Mouse (Mus musculus) hindbrain, embryonic 13.5 days (tissue): ENCODE measurements around the gene Eif3a. TPM values are rescaled to one million over a fixed set of nuclear protein-coding genes. Genes with fewer than 3 reads are reported as not detected.

Experiments
- ATAC-seq: fragments of 200-750 bp; cut with Nextera tagmentation; 2 replicates; pipeline ENCODE4 v1.8.0; 2017; ENCODE audit warnings: moderate TSS enrichment; ENCODE audit not compliant: low FRiP score
- H3K27ac ChIP-seq: fragments of 300-500 bp; sonication (generic); 2 replicates; pipeline ENCODE4 v1.5.1; 2015; ENCODE audit warnings: inconsistent platforms, mild to moderate bottlenecking, moderate library complexity
- H3K27me3 ChIP-seq: fragments of 300-500 bp; sonication (generic); 2 replicates; pipeline ENCODE4 v1.6.1; 2015; ENCODE audit warnings: mild to moderate bottlenecking, inconsistent platforms
- H3K36me3 ChIP-seq: fragments of 300-500 bp; sonication (generic); 2 replicates; pipeline ENCODE4 v1.6.1; 2015; ENCODE audit warnings: mild to moderate bottlenecking, inconsistent platforms
- H3K4me1 ChIP-seq: fragments of 300-500 bp; sonication (generic); replicated peaks from 2 replicates; pipeline ENCODE4 v1.6.1; 2015; ENCODE audit warnings: inconsistent platforms
- H3K4me2 ChIP-seq: fragments of 300-500 bp; sonication (generic); 2 replicates; pipeline ENCODE4 v1.6.1; 2015; ENCODE audit warnings: inconsistent platforms, mild to moderate bottlenecking, moderate library complexity
- H3K4me3 ChIP-seq: fragments of 300-500 bp; sonication (generic); 2 replicates; pipeline ENCODE4 v1.5.1; 2015; ENCODE audit warnings: mild to moderate bottlenecking, inconsistent platforms
- H3K9ac ChIP-seq: fragments of 300-500 bp; sonication (generic); 2 replicates; pipeline ENCODE4 v1.6.1; 2015; ENCODE audit warnings: mild to moderate bottlenecking, inconsistent platforms
- H3K9me3 ChIP-seq: fragments of 300-500 bp; sonication (generic); 2 replicates; pipeline ENCODE4 v1.6.1; 2016; ENCODE audit warnings: inconsistent platforms
- WGBS: fragments of 180-500 bp; shearing (Covaris S2); methylation state at CpG from one replicate; pipeline ENCODE4 v1.1.7; 2015; 5-methylcytosine and 5-hydroxymethylcytosine counted together
- polyA plus RNA-seq: library from polyadenylated mRNA; unstranded; fragments of >200 nt; fragmentation: Nextera tagmentation; extraction: Ambion mirVana; gene quantifications from 2 replicates; pipeline ENCODE4 v1.2.1, GENCODE M21; 2015

The Eif3a gene
- polyA plus RNA-seq: 112 and 121 TPM in 2 replicates

DNA sequence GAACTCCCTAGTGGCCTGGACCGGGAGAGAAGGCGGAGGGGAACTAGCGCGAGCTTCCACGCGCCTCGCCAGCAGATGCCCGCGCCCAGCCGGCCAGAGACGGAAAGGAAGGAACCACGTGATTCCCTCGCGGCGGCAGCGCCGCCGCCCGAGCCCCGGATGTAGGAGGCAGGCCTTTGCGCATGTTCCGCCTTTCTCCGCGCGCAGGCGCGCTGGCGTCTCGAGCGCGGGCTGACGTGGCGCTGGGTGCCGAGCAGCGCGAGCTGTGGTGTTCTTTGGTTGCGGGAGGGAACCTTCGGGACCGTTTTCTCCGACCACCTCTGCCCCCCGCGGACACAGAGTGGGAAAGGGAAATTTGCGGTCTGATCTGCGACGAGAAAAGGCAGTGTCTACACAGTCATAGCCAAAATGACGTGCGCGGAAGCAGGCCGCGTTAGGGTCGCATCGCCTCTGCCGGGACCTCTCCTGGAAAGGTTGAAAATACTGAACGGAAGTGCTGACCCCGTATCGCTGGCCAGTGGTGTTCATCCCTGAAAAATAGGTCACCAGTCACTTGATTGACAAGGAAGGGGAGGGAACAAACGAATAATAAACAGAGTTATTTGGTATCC lies at the start of gene Eif3a:
Gene Eif3a (minus strand): TSS at position 108 of the 611 bp plus-strand sequence.
- Histone ChIP-seq H3K9me3 (no peaks in the 10 kb centered on the region), H3K4me2 (peak within 1 kb of the TSS; percentile 81), H3K4me3 (peak within 1 kb of the TSS; percentile 84), H3K9ac (peak within 1 kb of the TSS; percentile 100), H3K27ac (peak within 1 kb of the TSS; percentile 98), H3K4me1 (peaks cover 25% of the 10 kb centered on the region), H3K36me3 (no peaks in the 10 kb centered on the region), H3K27me3 (no peaks in the 10 kb centered on the region)
- ATAC-seq: peak; percentile 95
- under 1% methylated on average over 57 of the region's 57 CpGs for WGBS

GRCm38 (mm10) chr19:60837747-60838146 lies 47.3 kb upstream of the Eif3a start:
- H3K4me2 ChIP-seq: no peak overlapping the region
- H3K36me3 ChIP-seq: peaks cover 78% of the 10 kb centered on the region
- no peak overlapping the region for H3K27ac ChIP-seq
- 79% methylated on average over 1 of the region's 1 CpGs for WGBS
- H3K4me3 ChIP-seq: no peak overlapping the region
- H3K27me3 ChIP-seq: no peaks in the 10 kb centered on the region
- no peaks in the 10 kb centered on the region for H3K4me1 ChIP-seq
- H3K9me3 ChIP-seq: no peaks in the 10 kb centered on the region
- ATAC-seq: no peak
- no peak overlapping the region for H3K9ac ChIP-seq

DNA sequence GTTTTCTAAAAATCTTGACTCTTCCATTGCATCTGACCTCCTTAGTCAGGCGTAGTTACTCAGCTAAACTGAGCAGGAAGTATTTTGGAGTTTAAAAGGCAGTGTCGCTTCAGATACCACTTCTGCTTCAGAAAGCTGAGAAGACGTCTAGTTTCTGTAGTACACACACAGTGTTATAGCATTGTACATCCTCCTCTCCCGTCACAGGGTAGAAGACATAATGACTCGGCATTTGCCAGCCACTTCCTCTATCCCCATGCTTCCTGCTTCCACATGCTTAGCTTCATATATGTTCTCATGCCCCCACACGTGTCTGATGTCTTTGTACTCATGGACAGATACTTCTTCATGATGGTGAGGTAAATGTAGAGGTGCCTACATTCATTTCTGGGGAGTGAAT lies 28.2 kb upstream of the Eif3a start:
- H3K4me3 ChIP-seq: no peak overlapping the region
- H3K9ac ChIP-seq: no peak overlapping the region
- no peak overlapping the region for H3K4me2 ChIP-seq
- ATAC-seq: no peak
- H3K4me1 ChIP-seq: no peaks in the 10 kb centered on the region
- H3K9me3 ChIP-seq: no peaks in the 10 kb centered on the region
- WGBS: 96% methylated on average over 6 of the region's 6 CpGs
- H3K27ac ChIP-seq: no peak overlapping the region
- H3K36me3 ChIP-seq: peaks cover 59% of the 10 kb centered on the region
- no peaks in the 10 kb centered on the region for H3K27me3 ChIP-seq

GRCm38 (mm10) chr19:60813133-60813532 lies 22.7 kb upstream of the Eif3a start:
- WGBS: over 99% methylated on average over 6 of the region's 6 CpGs
- H3K4me2 ChIP-seq: no peak overlapping the region
- no peak overlapping the region for H3K9ac ChIP-seq
- peaks cover 11% of the 10 kb centered on the region for H3K4me1 ChIP-seq
- H3K27me3 ChIP-seq: no peaks in the 10 kb centered on the region
- no peak for ATAC-seq
- H3K27ac ChIP-seq: no peak overlapping the region
- peaks cover 16% of the 10 kb centered on the region for H3K36me3 ChIP-seq
- H3K4me3 ChIP-seq: no peak overlapping the region
- H3K9me3 ChIP-seq: no peaks in the 10 kb centered on the region

GRCm38 (mm10) chr19:60812036-60812389 lies 21.6 kb upstream of the Eif3a start:
- Histone ChIP-seq H3K4me3 (peak overlapping the region; percentile 68), H3K27me3 (no peaks in the 10 kb centered on the region), H3K9me3 (no peaks in the 10 kb centered on the region), H3K36me3 (peaks cover 14% of the 10 kb centered on the region), H3K4me1 (peaks cover 11% of the 10 kb centered on the region), H3K4me2 (peak overlapping the region; percentile 71), H3K9ac (peak overlapping the region; percentile 84), H3K27ac (peak overlapping the region; percentile 76; the same call in 1 of the 2 replicates)
- ATAC-seq: no peak; the same call in 1 of the 2 replicates
- WGBS: 22% methylated on average over 10 of the region's 10 CpGs

DNA sequence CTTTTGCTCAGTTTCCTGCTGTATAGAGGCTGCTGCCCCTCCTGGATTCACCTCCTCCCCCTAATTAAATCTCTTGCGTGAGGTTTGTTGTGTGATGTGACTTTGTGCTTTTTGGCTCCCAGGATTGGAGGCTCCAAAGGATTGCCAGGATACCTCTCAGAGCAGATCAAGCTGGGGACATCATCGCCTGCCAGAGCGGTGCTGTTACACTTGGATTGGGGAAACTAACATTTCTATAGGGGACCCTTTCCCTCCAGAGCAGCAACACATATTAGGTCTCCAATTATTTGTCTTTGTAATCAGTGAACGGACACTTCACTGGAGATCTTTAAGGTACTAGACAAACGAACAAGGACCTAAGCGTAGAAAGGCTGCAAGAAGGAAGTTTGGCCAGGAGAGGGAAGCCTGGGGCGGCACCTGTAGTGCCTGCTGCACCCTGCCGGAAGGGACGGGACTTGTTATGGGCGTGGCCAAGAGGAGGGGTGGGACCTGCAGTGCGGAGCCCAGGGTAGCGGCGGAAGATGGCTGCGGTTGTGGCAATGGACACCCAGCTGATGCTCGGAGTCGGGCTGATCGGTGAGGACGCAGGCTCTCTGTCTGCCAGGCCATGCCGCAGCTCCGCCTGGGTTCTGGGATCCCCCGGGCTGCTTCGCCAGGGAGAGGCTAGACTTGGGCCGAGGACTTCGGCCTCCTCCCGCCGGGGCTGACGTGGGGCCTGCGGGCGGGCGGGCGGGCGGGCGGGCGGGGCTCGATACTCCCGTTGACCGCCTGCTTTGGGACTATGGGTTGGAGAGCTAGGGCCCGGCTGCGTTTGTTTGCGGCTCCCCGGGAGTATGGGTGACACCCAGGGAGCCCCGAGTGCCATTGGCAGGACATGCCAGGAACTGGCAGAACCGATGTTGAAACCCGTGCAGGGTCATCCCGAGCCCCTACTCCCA lies 20.9 kb upstream of the Eif3a start, which contains the start of gene Fam45a:
Gene Fam45a (plus strand): TSS at position 488 of the 938 bp plus-strand sequence.
- Histone ChIP-seq H3K9me3 (no peaks in the 10 kb centered on the region), H3K9ac (peak within 1 kb of the TSS; percentile 84), H3K36me3 (peaks cover 10% of the 10 kb centered on the region), H3K4me3 (peak within 1 kb of the TSS; percentile 68), H3K27ac (peak within 1 kb of the TSS; percentile 76), H3K27me3 (no peaks in the 10 kb centered on the region), H3K4me2 (peak within 1 kb of the TSS; percentile 71), H3K4me1 (peaks cover 11% of the 10 kb centered on the region)
- ATAC-seq: peak; percentile 99
- WGBS: 2% methylated on average over 45 of the region's 45 CpGs

GRCm38 (mm10) chr19:60809927-60810326 lies 19.5 kb upstream of the Eif3a start:
- peaks cover 3% of the 10 kb centered on the region for H3K36me3 ChIP-seq
- peaks cover 11% of the 10 kb centered on the region for H3K4me1 ChIP-seq
- no peak overlapping the region for H3K4me2 ChIP-seq
- H3K9ac ChIP-seq: no peak overlapping the region
- H3K4me3 ChIP-seq: no peak overlapping the region
- no peaks in the 10 kb centered on the region for H3K27me3 ChIP-seq
- 95% methylated on average over 2 of the region's 2 CpGs for WGBS
- H3K9me3 ChIP-seq: no peaks in the 10 kb centered on the region
- H3K27ac ChIP-seq: no peak overlapping the region
- ATAC-seq: no peak

DNA sequence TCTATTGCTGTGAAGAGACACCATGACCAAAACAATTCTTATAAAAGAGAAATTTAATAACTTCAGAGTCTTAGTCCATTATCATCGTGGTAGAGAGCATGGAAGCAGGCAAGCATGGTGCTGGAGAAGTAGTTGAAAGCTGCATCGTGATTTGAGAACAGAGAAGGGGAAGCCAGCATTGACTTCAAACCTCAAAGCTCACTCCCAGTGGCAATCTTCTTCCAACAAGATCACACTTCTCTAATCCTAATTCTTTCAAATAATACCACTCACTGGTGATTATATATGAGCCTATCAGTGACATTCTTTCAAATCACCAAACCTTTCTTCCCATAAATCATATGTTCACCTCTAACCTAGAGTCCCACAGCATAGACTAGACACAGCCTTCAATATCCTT lies 14.4 kb upstream of the Eif3a start:
- Histone ChIP-seq H3K4me2 (no peak overlapping the region), H3K4me3 (no peak overlapping the region), H3K27me3 (0 out of 2 replicates have a peak, but pooled peaks cover 3% of the 10 kb centered on the region), H3K9me3 (no peaks in the 10 kb centered on the region), H3K9ac (no peak overlapping the region), H3K4me1 (no peaks in the 10 kb centered on the region), H3K27ac (no peak overlapping the region), H3K36me3 (no peaks in the 10 kb centered on the region)
- WGBS: 71% methylated on average over 2 of the region's 2 CpGs
- ATAC-seq: no peak

DNA sequence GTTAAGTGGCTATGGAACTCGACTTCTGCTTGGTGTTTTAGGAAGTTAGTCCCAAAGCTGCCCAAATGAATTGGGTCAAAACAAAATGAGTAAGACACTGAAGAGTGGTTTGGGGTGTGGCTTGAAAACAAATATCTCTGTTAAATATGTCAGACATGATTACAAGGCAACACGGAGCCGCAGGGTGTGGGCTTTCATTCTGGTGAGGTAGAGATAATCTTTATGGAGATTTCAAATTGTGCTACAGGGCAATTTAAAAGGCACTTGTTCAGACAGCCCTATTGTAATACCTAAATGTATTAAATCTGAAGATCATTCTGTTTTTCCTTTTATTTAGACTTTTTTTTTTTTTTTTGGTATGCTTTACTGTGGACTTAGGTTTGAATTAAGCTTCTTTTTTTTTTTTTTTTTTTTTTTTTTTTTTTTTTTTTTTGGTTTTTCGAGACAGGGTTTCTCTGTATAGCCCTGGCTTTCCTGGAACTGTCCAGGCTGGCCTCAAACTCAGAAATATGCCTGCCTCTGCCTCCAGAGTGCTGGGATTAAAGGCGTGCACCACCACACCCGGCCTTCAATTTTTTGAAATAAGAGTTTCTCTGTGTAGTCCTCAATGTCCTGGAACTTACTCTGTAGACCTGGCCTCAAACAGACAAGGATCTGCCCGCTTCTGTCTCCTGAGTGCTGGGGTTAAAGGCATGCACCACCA lies 9.6 kb upstream of the Eif3a start:
- H3K36me3 ChIP-seq: no peaks in the 10 kb centered on the region
- WGBS: 84% methylated on average over 7 of the region's 7 CpGs
- H3K4me1 ChIP-seq: no peaks in the 10 kb centered on the region
- no peak overlapping the region for H3K9ac ChIP-seq
- no peaks in the 10 kb centered on the region for H3K9me3 ChIP-seq
- no peak overlapping the region for H3K27ac ChIP-seq
- no peak for ATAC-seq
- 0 out of 2 replicates have a peak, but pooled peaks cover 3% of the 10 kb centered on the region for H3K27me3 ChIP-seq
- no peak overlapping the region for H3K4me2 ChIP-seq
- H3K4me3 ChIP-seq: no peak overlapping the region

- WGBS: 98% methylated on average over 2 of the region's 2 CpGs
- Histone ChIP-seq H3K4me2 (no peak overlapping the region), H3K9me3 (no peaks in the 10 kb centered on the region), H3K27ac (no peak overlapping the region), H3K9ac (no peak overlapping the region), H3K27me3 (no peaks in the 10 kb centered on the region), H3K4me3 (no peak overlapping the region), H3K4me1 (no peaks in the 10 kb centered on the region), H3K36me3 (no peaks in the 10 kb centered on the region)
- ATAC-seq: no peak
Observed at GRCm38 (mm10) chr19:60797415-60797814, 7.0 kb upstream of the Eif3a start.

- no peaks in the 10 kb centered on the region for H3K27me3 ChIP-seq
- no peaks in the 10 kb centered on the region for H3K9me3 ChIP-seq
- WGBS: 94% methylated on average over 2 of the region's 2 CpGs
- no peak for ATAC-seq
- no peak overlapping the region for H3K4me2 ChIP-seq
- H3K36me3 ChIP-seq: no peaks in the 10 kb centered on the region
- H3K9ac ChIP-seq: no peak overlapping the region
- no peak overlapping the region for H3K4me3 ChIP-seq
- H3K27ac ChIP-seq: no peak overlapping the region
- no peaks in the 10 kb centered on the region for H3K4me1 ChIP-seq
Observed at GRCm38 (mm10) chr19:60795244-60795643, 4.8 kb upstream of the Eif3a start.

DNA sequence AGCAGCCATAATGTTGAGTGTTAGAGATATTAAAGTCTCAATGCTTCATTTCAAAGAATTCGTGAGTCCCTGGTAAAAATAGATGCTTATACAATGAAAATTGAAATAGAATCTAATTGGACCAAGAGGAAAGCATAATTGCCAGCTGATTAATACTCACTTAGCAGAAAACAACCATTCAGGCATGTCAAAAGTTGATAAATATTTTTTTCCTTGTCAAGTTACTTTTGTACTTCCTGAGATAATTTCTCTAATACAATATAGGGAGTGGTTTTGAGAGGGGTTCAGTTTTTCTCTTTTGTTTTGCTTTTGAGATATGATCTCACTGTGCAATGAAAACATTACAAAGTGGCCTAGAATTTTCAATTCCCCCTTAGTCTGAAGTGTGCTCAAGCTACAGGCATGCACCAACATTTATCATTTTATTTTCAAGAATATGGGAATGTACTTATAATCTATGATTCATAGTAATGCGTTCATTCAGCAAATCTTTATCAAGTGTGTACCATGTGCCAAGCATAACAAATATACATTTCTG lies 2.8 kb upstream of the Eif3a start:
- H3K36me3 ChIP-seq: no peaks in the 10 kb centered on the region
- ATAC-seq: no peak
- H3K4me1 ChIP-seq: peaks cover 12% of the 10 kb centered on the region

More for the DNA sequence above, 2.8 kb upstream of the Eif3a start:
- WGBS: 86% methylated on average over 2 of the region's 2 CpGs
- Histone ChIP-seq H3K27ac (no peak overlapping the region), H3K9ac (no peak overlapping the region), H3K9me3 (no peaks in the 10 kb centered on the region), H3K4me3 (no peak overlapping the region), H3K4me2 (no peak overlapping the region), H3K27me3 (no peaks in the 10 kb centered on the region)
